Mouse (Mus musculus): ENCODE results near the gene Rab8b. TPM values are rescaled to one million over a fixed set of nuclear protein-coding genes. Genes with fewer than 3 reads are reported as not detected.

The Rab8b gene
- polyA plus RNA-seq, 1 experiment, result 2.3 TPM

DNA sequence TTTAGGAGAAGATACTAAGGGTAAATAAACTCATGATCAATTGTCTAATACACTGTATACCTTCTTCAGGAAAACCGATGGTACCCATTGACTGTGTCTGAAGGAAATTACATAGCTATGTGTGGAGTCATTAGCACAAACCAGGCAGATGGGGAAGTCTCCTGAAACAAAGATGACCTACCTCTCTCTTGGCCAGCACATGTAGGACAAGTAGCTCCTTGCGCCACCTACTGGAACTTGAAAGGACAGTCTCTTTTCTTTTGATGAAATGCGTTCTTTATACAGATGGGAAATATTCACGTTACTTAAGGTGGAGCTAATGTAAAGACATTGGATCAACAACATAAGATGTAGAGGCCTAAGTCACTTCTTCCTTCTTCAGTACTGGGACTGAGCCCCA lies 19.3 kb upstream of the Rab8b start:
- Histone ChIP-seq H3K79me2 (ENCODE audit: control insufficient read depth, insufficient read depth) (no peaks in the 10 kb centered on the region), H3K36me3 (ENCODE audit: control insufficient read depth, insufficient read depth) (no peaks in the 10 kb centered on the region), H3K27me3 (ENCODE audit: control insufficient read depth, insufficient read depth, insufficient read length) (no peaks in the 10 kb centered on the region), H3ac (ENCODE audit: control insufficient read depth, insufficient read length) (no peak overlapping the region), H3K4me3 (no peak overlapping the region), H3K4me2 (ENCODE audit: low read depth) (no peak overlapping the region)
- TF ChIP-seq POLR2AphosphoS2 (IDR thresholded peaks at IDR 0.05; ENCODE audit: insufficient read length, low read depth) (no peak), CEBPB (IDR thresholded peaks at IDR 0.05; ENCODE audit: insufficient read depth, poor library complexity, severe bottlenecking) (no peak), TCF3 (IDR thresholded peaks at IDR 0.05; ENCODE audit: insufficient read length, low read depth) (no peak), POLR2A (IDR thresholded peaks at IDR 0.05; ENCODE audit: insufficient read length, low read depth) (no peak), MYOG (IDR thresholded peaks at IDR 0.05; ENCODE audit: control insufficient read depth in 1 of 3, insufficient read depth in 1 of 3, insufficient read length in 2 of 3, low read depth in 2 of 3) (no peak), SRF (IDR thresholded peaks at IDR 0.05; ENCODE audit: control insufficient read depth, insufficient read length, low read depth) (no peak), E2F4 (IDR thresholded peaks at IDR 0.05; ENCODE audit: insufficient read depth) (no peak), MAX (IDR thresholded peaks at IDR 0.05; ENCODE audit: low read depth) (no peak), MYOD1 (IDR thresholded peaks at IDR 0.05; ENCODE audit: control insufficient read depth in 1 of 3, insufficient read length in 2 of 3, low read depth in 2 of 3) (no peak), REST (IDR thresholded peaks at IDR 0.05; ENCODE audit: insufficient read depth, insufficient read length) (no peak), USF1 (IDR thresholded peaks at IDR 0.05; ENCODE audit: low read depth) (no peak), TCF12 (IDR thresholded peaks at IDR 0.05; ENCODE audit: insufficient read depth, poor library complexity, severe bottlenecking) (no peak)

DNA sequence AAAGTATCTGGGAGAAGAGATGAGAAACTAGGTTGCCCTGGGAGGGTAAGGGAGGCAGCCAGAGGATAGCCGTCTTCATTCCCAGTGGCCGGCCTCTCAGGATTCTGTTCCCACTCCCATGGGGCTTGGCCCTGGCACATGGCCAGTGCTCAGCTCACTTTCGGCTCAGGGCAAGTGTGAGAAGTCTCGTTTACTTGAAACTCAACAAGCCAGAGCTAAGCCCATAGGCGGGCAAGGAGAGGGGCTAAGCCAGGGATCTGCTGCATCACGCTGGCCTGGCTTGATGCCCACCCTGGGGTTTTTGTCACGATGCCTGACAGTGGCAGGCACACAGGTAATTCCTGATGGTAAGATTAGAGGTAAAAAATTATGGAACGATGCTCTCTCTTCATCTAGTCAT lies 18.0 kb upstream of the Rab8b start:
- Histone ChIP-seq H3K27me3 (ENCODE audit: control insufficient read depth, insufficient read depth, insufficient read length) (no peaks in the 10 kb centered on the region), H3ac (ENCODE audit: control insufficient read depth, insufficient read length) (no peak overlapping the region), H3K79me2 (ENCODE audit: control insufficient read depth, insufficient read depth) (no peaks in the 10 kb centered on the region), H3K4me2 (ENCODE audit: low read depth) (no peak overlapping the region), H3K36me3 (ENCODE audit: control insufficient read depth, insufficient read depth) (no peaks in the 10 kb centered on the region), H3K4me3 (no peak overlapping the region)
- TF ChIP-seq SRF (IDR thresholded peaks at IDR 0.05; ENCODE audit: control insufficient read depth, insufficient read length, low read depth) (no peak), POLR2A (IDR thresholded peaks at IDR 0.05; ENCODE audit: insufficient read length, low read depth) (no peak), TCF12 (IDR thresholded peaks at IDR 0.05; ENCODE audit: insufficient read depth, poor library complexity, severe bottlenecking) (no peak), MAX (IDR thresholded peaks at IDR 0.05; ENCODE audit: low read depth) (no peak)

DNA sequence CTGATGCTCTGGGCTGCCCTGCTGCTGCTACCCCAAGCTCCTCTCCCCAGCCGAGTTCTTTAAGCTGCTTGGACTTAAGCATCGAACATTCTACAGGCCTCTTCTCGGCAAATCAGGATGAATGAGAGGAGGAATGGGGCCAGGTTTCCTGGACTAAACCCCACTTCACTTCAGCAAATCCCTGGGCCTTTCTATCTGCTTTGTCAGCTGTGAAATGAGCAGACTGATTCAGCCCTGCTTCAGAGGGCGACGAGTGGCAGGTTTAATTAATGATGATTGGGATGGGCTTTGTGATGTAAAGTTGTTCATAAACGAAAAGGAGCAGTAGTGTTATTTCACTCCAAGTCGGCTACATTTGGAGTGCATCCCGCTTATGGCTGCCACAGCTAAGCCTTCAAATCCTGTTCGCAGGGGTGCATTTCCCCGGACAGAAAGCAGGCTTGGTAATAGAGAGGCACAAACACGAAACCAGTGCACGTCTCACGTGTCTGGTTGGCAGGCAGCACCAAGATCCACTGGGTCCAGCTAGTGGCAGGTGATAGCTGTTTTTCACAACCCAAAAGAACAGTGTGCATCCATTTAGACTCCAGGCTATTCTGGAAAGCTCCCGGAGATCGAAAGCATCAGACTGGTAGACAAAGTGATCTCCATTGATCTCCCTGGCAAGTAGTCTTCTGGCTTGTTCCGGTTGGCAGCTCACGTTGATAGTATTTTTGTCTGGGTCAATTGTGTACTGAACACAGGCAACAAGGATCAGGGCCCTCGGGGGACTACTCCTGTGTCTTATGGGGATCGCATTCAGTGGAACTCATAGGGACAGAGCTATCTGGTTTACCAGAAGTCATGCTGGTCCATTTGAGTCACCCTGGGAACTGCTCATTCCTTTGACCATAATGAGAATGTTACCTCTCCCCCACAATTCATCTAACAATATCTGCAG lies 14.7 kb upstream of the Rab8b start:
- Histone ChIP-seq H3K4me2 (ENCODE audit: low read depth) (no peak overlapping the region), H3ac (ENCODE audit: control insufficient read depth, insufficient read length) (no peak overlapping the region), H3K36me3 (ENCODE audit: control insufficient read depth, insufficient read depth) (no peaks in the 10 kb centered on the region), H3K27me3 (ENCODE audit: control insufficient read depth, insufficient read depth, insufficient read length) (no peaks in the 10 kb centered on the region), H3K4me3 (no peak overlapping the region), H3K79me2 (ENCODE audit: control insufficient read depth, insufficient read depth) (no peaks in the 10 kb centered on the region)
- TF ChIP-seq CEBPB (IDR thresholded peaks at IDR 0.05; ENCODE audit: insufficient read depth, poor library complexity, severe bottlenecking) (no peak), POLR2A (IDR thresholded peaks at IDR 0.05; ENCODE audit: insufficient read length, low read depth) (no peak), REST (IDR thresholded peaks at IDR 0.05; ENCODE audit: insufficient read depth, insufficient read length) (no peak), POLR2AphosphoS2 (IDR thresholded peaks at IDR 0.05; ENCODE audit: insufficient read length, low read depth) (no peak), MYOD1 (IDR thresholded peaks at IDR 0.05; ENCODE audit: control insufficient read depth in 1 of 3, insufficient read length in 2 of 3, low read depth in 2 of 3) (no peak), USF1 (IDR thresholded peaks at IDR 0.05; ENCODE audit: low read depth) (no peak), TCF3 (IDR thresholded peaks at IDR 0.05; ENCODE audit: insufficient read length, low read depth) (no peak), MAX (IDR thresholded peaks at IDR 0.05; ENCODE audit: low read depth) (no peak), TCF12 (IDR thresholded peaks at IDR 0.05; ENCODE audit: insufficient read depth, poor library complexity, severe bottlenecking) (no peak), E2F4 (IDR thresholded peaks at IDR 0.05; ENCODE audit: insufficient read depth) (no peak), MYOG (IDR thresholded peaks at IDR 0.05; ENCODE audit: control insufficient read depth in 1 of 3, insufficient read depth in 1 of 3, insufficient read length in 2 of 3, low read depth in 2 of 3) (no peak), SRF (IDR thresholded peaks at IDR 0.05; ENCODE audit: control insufficient read depth, insufficient read length, low read depth) (no peak)

DNA sequence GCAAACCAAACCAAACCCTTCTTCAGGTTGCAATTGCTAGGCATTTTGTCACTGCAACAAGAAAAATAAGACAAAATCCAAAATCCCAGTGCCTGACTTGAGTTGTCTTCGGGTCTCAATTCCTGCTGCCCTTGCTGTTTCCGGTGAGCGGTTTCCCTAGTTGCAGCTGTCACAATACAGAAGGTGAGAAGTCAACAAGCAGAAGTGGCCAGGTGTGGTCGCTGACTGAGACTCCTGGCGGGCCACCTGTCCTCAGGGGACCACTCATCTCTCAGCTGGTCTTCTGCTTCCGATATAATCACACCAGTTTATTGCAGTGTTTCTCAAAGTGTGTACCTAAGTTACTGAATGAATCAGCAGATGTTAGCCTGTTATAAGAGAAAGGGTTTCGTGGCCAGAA lies 10.9 kb upstream of the Rab8b start:
- no peak overlapping the region for H3K4me3 ChIP-seq
- no peaks in the 10 kb centered on the region for H3K36me3 ChIP-seq (ENCODE audit: control insufficient read depth, insufficient read depth)
- H3K4me2 ChIP-seq (ENCODE audit: low read depth), result no peak overlapping the region
- H3K27me3 ChIP-seq (ENCODE audit: control insufficient read depth, insufficient read depth, insufficient read length), result no peaks in the 10 kb centered on the region
- H3K79me2 ChIP-seq (ENCODE audit: control insufficient read depth, insufficient read depth), result no peaks in the 10 kb centered on the region
- H3ac ChIP-seq (ENCODE audit: control insufficient read depth, insufficient read length), result no peak overlapping the region
- TF ChIP-seq TCF12 (IDR thresholded peaks at IDR 0.05; ENCODE audit: insufficient read depth, poor library complexity, severe bottlenecking), result no peak
- no peak for TF ChIP-seq E2F4 (IDR thresholded peaks at IDR 0.05; ENCODE audit: insufficient read depth)
- TF ChIP-seq TCF3 (IDR thresholded peaks at IDR 0.05; ENCODE audit: insufficient read length, low read depth), result no peak
